Mouse (Mus musculus) C2C12 (cell line): ENCODE measurements around the gene Pms2. TPM values are rescaled to one million over a fixed set of nuclear protein-coding genes. Genes with fewer than 3 reads are reported as not detected.

Source experiments
- H3K27me3 ChIP-seq: one replicate; pipeline ENCODE4 v1.6.1; 2011; ENCODE audit not compliant: control insufficient read depth, insufficient read depth, insufficient read length
- H3K36me3 ChIP-seq: one replicate; pipeline ENCODE4 v1.6.1; 2011; ENCODE audit not compliant: control insufficient read depth, insufficient read depth
- H3K4me3 ChIP-seq: one replicate; pipeline ENCODE4 v1.5.1; 2011; ENCODE audit warnings: mild to moderate bottlenecking, control low read depth; ENCODE audit not compliant: poor library complexity, insufficient read depth, severe bottlenecking
- H3K79me2 ChIP-seq: one replicate; pipeline ENCODE4 v1.6.1; 2011; ENCODE audit not compliant: control insufficient read depth, insufficient read depth
- H3K79me3 ChIP-seq: one replicate; pipeline ENCODE4 v1.6.1; 2011; ENCODE audit warnings: low read depth, control low read depth
- H3ac ChIP-seq: one replicate; pipeline ENCODE3; 2011; ENCODE audit warnings: low read depth; ENCODE audit not compliant: control insufficient read depth, insufficient read length
- CEBPB ChIP-seq: IDR thresholded peaks from one replicate; pipeline ENCODE4 v1.6.1; 2011; ENCODE audit warnings: low read depth, mild to moderate bottlenecking, control low read depth, moderate library complexity
- CTCF ChIP-seq: IDR thresholded peaks from one replicate; pipeline ENCODE4 v1.5.1; 2011; ENCODE audit not compliant: control insufficient read depth, insufficient read depth, insufficient read length
- FOSL1 ChIP-seq: IDR thresholded peaks from one replicate; pipeline ENCODE4 v1.8.0; 2011; ENCODE audit warnings: mild to moderate bottlenecking, low read length; ENCODE audit not compliant: poor library complexity, insufficient read depth, severe bottlenecking
- MAX ChIP-seq: IDR thresholded peaks from one replicate; pipeline ENCODE4 v1.6.1; 2011; ENCODE audit warnings: mild to moderate bottlenecking, control low read depth
- MYOD1 ChIP-seq: IDR thresholded peaks from one replicate; pipeline ENCODE4 v1.6.1; 2011; ENCODE audit warnings: low read depth; ENCODE audit not compliant: control insufficient read depth, insufficient read length
- MYOG ChIP-seq: IDR thresholded peaks from one replicate; pipeline ENCODE4 v1.6.1; 2011; ENCODE audit not compliant: control insufficient read depth, insufficient read length; ENCODE audit errors: extremely low read depth
- USF1 ChIP-seq: IDR thresholded peaks from one replicate; pipeline ENCODE4 v1.6.1; 2011; ENCODE audit warnings: low read depth, mild to moderate bottlenecking, control low read depth, moderate library complexity
- polyA plus RNA-seq: library from polyadenylated mRNA; unstranded; fragments of >200 nt; fragmentation: generic; extraction: Trizol; gene quantifications from one replicate; pipeline ENCODE4 v1.2.1, GENCODE M21; 2012; ENCODE audit warnings: missing spikeins

The Pms2 gene
- polyA plus RNA-seq, 1 experiment, result 7.0 TPM

DNA sequence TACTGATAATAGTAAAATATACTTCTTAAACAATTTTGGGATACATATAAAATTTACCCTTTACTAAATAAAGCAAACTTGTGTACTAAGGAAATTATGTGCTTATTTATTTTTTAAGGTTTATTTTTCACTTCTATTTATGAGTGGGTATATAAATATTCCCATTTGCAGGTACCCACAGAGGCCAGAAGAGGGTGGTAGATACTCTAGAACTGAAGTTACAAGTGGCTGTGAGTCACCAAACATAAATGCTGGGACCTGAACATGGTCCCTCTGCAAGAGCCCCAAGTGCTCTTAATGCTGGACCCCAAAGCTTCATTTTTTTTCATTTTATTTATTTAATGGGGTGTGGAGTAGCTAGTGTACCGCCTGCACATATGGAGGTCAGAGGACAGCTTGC, 24.1 kb downstream of the Pms2 start:
- TF ChIP-seq MAX, result no peak
- TF ChIP-seq MYOG, result no peak
- TF ChIP-seq FOSL1, result no peak
- TF ChIP-seq USF1, result no peak
- TF ChIP-seq MYOD1, result no peak
- TF ChIP-seq CTCF, result no peak
- no peak for TF ChIP-seq CEBPB
- Histone ChIP-seq H3K79me2 (no peaks in the 10 kb centered on the region), H3K4me3 (no peak overlapping the region), H3ac (no peak overlapping the region), H3K36me3 (peaks cover 20% of the 10 kb centered on the region), H3K79me3 (no peaks in the 10 kb centered on the region), H3K27me3 (no peaks in the 10 kb centered on the region)

GRCm38 (mm10) chr5:143936156-143936555, 26.4 kb downstream of the Pms2 start:
- Histone ChIP-seq H3K4me3 (no peak overlapping the region), H3K79me2 (no peaks in the 10 kb centered on the region), H3K79me3 (no peaks in the 10 kb centered on the region), H3K36me3 (peaks cover 1% of the 10 kb centered on the region), H3ac (no peak overlapping the region), H3K27me3 (no peaks in the 10 kb centered on the region)
- TF ChIP-seq MAX (no peak), MYOG (no peak), MYOD1 (no peak), CTCF (no peak), FOSL1 (no peak), USF1 (no peak), CEBPB (no peak)

DNA sequence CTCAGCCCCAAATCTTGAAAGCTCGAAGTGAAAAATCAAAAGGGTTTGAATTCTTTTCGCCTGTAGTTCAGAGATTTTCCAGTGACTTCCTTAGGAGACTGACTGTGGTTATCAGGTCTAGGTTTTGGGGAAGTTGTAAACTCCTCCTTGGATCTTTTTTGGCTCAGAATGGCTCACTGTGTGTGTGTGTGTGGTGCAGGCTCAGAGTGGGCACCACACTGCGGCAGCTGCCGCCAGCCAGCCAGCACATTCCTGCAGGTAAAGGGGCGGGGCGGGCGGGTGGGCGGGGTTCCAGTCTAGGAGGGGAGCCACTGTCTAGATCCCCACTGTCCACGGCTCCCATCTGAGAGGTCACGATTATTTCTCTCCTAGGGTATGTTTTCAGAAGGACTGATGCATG, 31.8 kb downstream of the Pms2 start:
- H3K4me3 ChIP-seq, result no peak overlapping the region
- H3ac ChIP-seq, result no peak overlapping the region
- H3K36me3 ChIP-seq, result no peaks in the 10 kb centered on the region
- no peaks in the 10 kb centered on the region for H3K79me2 ChIP-seq
- H3K79me3 ChIP-seq, result no peaks in the 10 kb centered on the region
- H3K27me3 ChIP-seq, result peaks cover 24% of the 10 kb centered on the region
- no peak for TF ChIP-seq MAX
- no peak for TF ChIP-seq CTCF
- no peak for TF ChIP-seq MYOD1
- no peak for TF ChIP-seq USF1
- no peak for TF ChIP-seq CEBPB
- no peak for TF ChIP-seq FOSL1
- TF ChIP-seq MYOG, result no peak

DNA sequence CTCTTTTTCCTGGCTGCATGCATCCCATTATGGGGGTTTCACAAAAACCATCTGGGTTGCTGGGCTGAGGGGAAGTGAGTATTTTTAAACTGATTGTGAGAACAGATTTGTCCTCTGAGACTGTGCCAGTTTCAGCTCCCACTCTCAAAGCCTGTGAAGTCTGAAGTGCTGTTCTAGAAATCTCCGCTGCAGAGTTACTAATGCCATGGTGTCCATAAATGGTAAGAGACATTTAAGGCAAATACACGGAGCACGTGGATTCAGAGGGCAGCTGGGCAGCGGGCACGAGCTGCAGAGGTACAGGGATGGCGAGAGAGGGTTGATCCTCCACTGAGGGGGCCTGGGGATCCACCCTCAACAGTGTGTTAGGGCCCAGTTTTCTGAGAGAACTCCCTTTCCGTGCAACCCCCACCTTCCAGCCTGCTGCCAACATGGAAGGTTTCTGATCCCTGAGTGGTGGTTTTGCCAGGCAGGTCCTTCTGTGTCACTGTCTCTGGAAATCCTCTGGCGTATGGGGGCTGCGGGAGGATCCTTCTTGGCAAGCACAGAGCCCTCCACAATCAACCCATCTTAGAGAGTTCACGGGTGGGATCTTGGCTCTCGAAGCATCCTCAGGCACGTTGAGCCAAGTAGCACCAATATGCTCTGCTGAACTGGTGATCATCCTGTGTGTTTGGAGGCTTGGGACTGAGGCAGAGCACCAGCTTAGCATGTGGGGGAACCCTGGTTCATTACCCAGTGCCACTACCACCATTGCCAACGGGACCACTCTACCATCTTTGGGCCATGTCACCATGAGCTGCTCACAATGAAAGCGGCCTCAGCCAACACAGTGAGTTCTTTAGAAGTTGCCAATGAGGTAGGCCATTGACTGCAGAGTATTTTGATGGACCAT, 33.7 kb downstream of the Pms2 start:
- Histone ChIP-seq H3K79me3 (no peaks in the 10 kb centered on the region), H3K36me3 (no peaks in the 10 kb centered on the region), H3ac (no peak overlapping the region), H3K27me3 (peaks cover 24% of the 10 kb centered on the region), H3K79me2 (no peaks in the 10 kb centered on the region), H3K4me3 (no peak overlapping the region)
- TF ChIP-seq MAX (no peak), CTCF (no peak), MYOG (no peak), USF1 (no peak), CEBPB (no peak), MYOD1 (no peak), FOSL1 (no peak)

- no peaks in the 10 kb centered on the region for H3K79me2 ChIP-seq
- H3ac ChIP-seq, result no peak overlapping the region
- H3K27me3 ChIP-seq, result peaks cover 25% of the 10 kb centered on the region
- no peaks in the 10 kb centered on the region for H3K79me3 ChIP-seq
- H3K36me3 ChIP-seq, result no peaks in the 10 kb centered on the region
- no peak overlapping the region for H3K4me3 ChIP-seq
- TF ChIP-seq CTCF, result no peak
- no peak for TF ChIP-seq FOSL1
- no peak for TF ChIP-seq USF1
- TF ChIP-seq MAX, result no peak
- no peak for TF ChIP-seq MYOG
- TF ChIP-seq CEBPB, result no peak
- TF ChIP-seq MYOD1, result no peak
Measured at GRCm38 (mm10) chr5:143948361-143948760, 38.6 kb downstream of the Pms2 start.

- no peak for TF ChIP-seq MYOD1
- no peak for TF ChIP-seq MYOG
- TF ChIP-seq USF1, result no peak
- TF ChIP-seq FOSL1, result no peak
- no peak for TF ChIP-seq CTCF
- TF ChIP-seq MAX, result no peak
- TF ChIP-seq CEBPB, result no peak
- H3K27me3 ChIP-seq, result peaks cover 14% of the 10 kb centered on the region
- H3K79me3 ChIP-seq, result no peaks in the 10 kb centered on the region
- no peak overlapping the region for H3ac ChIP-seq
- H3K4me3 ChIP-seq, result no peak overlapping the region
- H3K36me3 ChIP-seq, result no peaks in the 10 kb centered on the region
- H3K79me2 ChIP-seq, result no peaks in the 10 kb centered on the region
Measured at GRCm38 (mm10) chr5:143950016-143950415, 40.3 kb downstream of the Pms2 start.
